Mouse (Mus musculus) neural tube, embryonic 15.5 days (tissue): ENCODE results near the gene Cacna2d3. TPM values are rescaled to one million over a fixed set of nuclear protein-coding genes. Genes with fewer than 3 reads are reported as not detected.

Experiments used
- ATAC-seq: fragments of 200-750 bp; cut with Nextera tagmentation; 2 replicates; pipeline ENCODE4 v1.8.0; 2017; ENCODE audit warnings: mild to moderate bottlenecking, moderate TSS enrichment, moderate library complexity; ENCODE audit not compliant: low FRiP score
- H3K27ac ChIP-seq: fragments of 300-500 bp; sonication (generic); replicated peaks from 2 replicates; pipeline ENCODE4 v1.5.1; 2015; ENCODE audit warnings: mild to moderate bottlenecking, inconsistent platforms
- H3K27me3 ChIP-seq: fragments of 300-500 bp; sonication (generic); replicated peaks from 2 replicates; pipeline ENCODE4 v1.6.1; 2015; ENCODE audit warnings: inconsistent platforms
- H3K36me3 ChIP-seq: fragments of 300-500 bp; sonication (generic); 2 replicates; pipeline ENCODE4 v1.6.1; 2015; ENCODE audit warnings: inconsistent platforms
- H3K4me1 ChIP-seq: fragments of 300-500 bp; sonication (generic); 2 replicates; pipeline ENCODE4 v1.6.1; 2015; ENCODE audit warnings: inconsistent platforms
- H3K4me2 ChIP-seq: fragments of 300-500 bp; sonication (generic); 2 replicates; pipeline ENCODE4 v1.6.1; 2015; ENCODE audit warnings: inconsistent platforms, mild to moderate bottlenecking, moderate library complexity
- H3K4me3 ChIP-seq: fragments of 300-500 bp; sonication (generic); replicated peaks from 2 replicates; pipeline ENCODE4 v1.5.1; 2015; ENCODE audit warnings: mild to moderate bottlenecking, inconsistent platforms
- H3K9ac ChIP-seq: fragments of 300-500 bp; sonication (generic); replicated peaks from 2 replicates; pipeline ENCODE4 v1.6.1; 2015; ENCODE audit warnings: mild to moderate bottlenecking, inconsistent platforms
- H3K9me3 ChIP-seq: fragments of 300-500 bp; sonication (generic); replicated peaks from 2 replicates; pipeline ENCODE4 v1.6.1; 2016; ENCODE audit warnings: inconsistent platforms
- WGBS: fragments of 180-500 bp; shearing (Covaris S2); methylation state at CpG from one replicate; pipeline ENCODE4 v1.1.7; 2015; ENCODE audit warnings: mixed read lengths; 5-methylcytosine and 5-hydroxymethylcytosine counted together
- polyA plus RNA-seq: library from polyadenylated mRNA; unstranded; fragments of >200 nt; fragmentation: Nextera tagmentation; extraction: Ambion mirVana; gene quantifications from 2 replicates; pipeline ENCODE4 v1.2.1, GENCODE M21; 2015

The Cacna2d3 gene
- polyA plus RNA-seq, 1 experiment from 2014 or later, result 57.1 TPM

GRCm38 (mm10) chr14:28949785-28950184, 771.9 kb downstream of the Cacna2d3 start:
- no peak overlapping the region for H3K9ac ChIP-seq
- no peaks in the 10 kb centered on the region for H3K27me3 ChIP-seq
- no peak overlapping the region for H3K4me2 ChIP-seq
- H3K36me3 ChIP-seq, result no peaks in the 10 kb centered on the region
- no peak overlapping the region for H3K27ac ChIP-seq
- 84% methylated on average over 1 of the region's 1 CpGs for WGBS
- ATAC-seq, result no peak
- H3K4me1 ChIP-seq, result peaks cover 14% of the 10 kb centered on the region
- no peaks in the 10 kb centered on the region for H3K9me3 ChIP-seq
- H3K4me3 ChIP-seq, result no peak overlapping the region

DNA sequence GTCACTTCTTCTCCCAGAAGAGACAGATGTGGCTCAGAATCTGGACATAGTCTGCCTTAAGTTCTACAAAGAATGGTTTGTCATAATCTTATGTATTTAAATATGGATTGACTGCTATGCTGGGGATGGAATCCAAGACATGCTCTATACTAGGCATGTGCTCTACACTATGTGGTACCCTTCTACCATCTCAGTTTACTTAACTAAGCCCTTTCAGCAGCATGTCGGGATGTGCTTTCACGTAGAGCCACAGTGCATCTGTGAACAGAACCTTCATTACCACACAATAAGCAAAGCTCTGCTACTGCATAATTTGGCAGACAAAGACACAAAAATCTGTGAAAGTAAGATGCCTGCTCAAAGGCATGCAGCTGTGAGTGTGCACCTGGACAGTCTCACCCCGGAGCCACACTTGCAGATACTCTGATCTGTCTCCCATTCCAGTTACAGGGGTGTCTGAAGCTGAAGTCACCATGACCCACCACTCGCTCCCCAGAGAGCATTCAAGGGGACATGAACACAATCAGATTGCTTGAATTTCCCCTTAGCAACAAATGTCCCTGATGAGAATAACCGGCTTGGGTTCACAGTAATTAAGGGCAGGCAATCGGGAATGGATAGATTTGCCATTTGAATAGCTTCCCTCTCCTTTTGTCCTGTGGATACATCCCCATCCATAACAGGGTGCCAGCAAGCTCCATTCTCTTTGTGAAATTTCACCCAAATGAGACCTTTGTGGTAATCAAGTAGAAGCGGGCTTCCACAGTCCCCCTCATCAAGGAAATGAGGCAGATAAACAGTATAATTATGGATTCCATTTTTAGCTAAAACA, 773.4 kb downstream of the Cacna2d3 start:
- Histone ChIP-seq H3K27ac (no peak overlapping the region), H3K9ac (no peak overlapping the region), H3K4me2 (no peak overlapping the region), H3K4me3 (no peak overlapping the region), H3K27me3 (no peaks in the 10 kb centered on the region), H3K9me3 (no peaks in the 10 kb centered on the region), H3K4me1 (peaks cover 7% of the 10 kb centered on the region; the same call in 1 of the 2 replicates), H3K36me3 (no peaks in the 10 kb centered on the region)
- 38% methylated on average over 7 of the region's 7 CpGs for WGBS
- no peak for ATAC-seq

GRCm38 (mm10) chr14:28932746-28933293, 788.8 kb downstream of the Cacna2d3 start:
- Histone ChIP-seq H3K36me3 (no peaks in the 10 kb centered on the region), H3K4me3 (no peak overlapping the region), H3K27me3 (no peaks in the 10 kb centered on the region), H3K4me2 (no peak overlapping the region), H3K4me1 (no peaks in the 10 kb centered on the region), H3K27ac (no peak overlapping the region), H3K9me3 (no peaks in the 10 kb centered on the region), H3K9ac (no peak overlapping the region)
- no peak for ATAC-seq
- 95% methylated on average over 1 of the region's 1 CpGs for WGBS

- Histone ChIP-seq H3K4me1 (no peaks in the 10 kb centered on the region), H3K9ac (no peak overlapping the region), H3K27me3 (no peaks in the 10 kb centered on the region), H3K27ac (no peak overlapping the region), H3K9me3 (no peaks in the 10 kb centered on the region), H3K4me3 (no peak overlapping the region), H3K4me2 (no peak overlapping the region), H3K36me3 (no peaks in the 10 kb centered on the region)
- ATAC-seq, result no peak
- WGBS, result 83% methylated on average over 12 of the region's 12 CpGs
Measured at GRCm38 (mm10) chr14:28923180-28923961, 798.3 kb downstream of the Cacna2d3 start.

- WGBS, result 84% methylated on average over 5 of the region's 5 CpGs
- no peak for ATAC-seq
Measured at GRCm38 (mm10) chr14:28918871-28919270, 802.8 kb downstream of the Cacna2d3 start.

GRCm38 (mm10) chr14:28915004-28915403, 806.7 kb downstream of the Cacna2d3 start:
- no peaks in the 10 kb centered on the region for H3K4me1 ChIP-seq
- H3K27ac ChIP-seq, result no peak overlapping the region
- H3K4me2 ChIP-seq, result no peak overlapping the region
- no peak overlapping the region for H3K9ac ChIP-seq
- H3K36me3 ChIP-seq, result no peaks in the 10 kb centered on the region
- H3K27me3 ChIP-seq, result no peaks in the 10 kb centered on the region
- H3K4me3 ChIP-seq, result no peak overlapping the region
- WGBS, result 5% methylated on average over 1 of the region's 1 CpGs
- ATAC-seq, result no peak
- no peaks in the 10 kb centered on the region for H3K9me3 ChIP-seq

More at GRCm38 (mm10) chr14:28918871-28919270, 802.8 kb downstream of the Cacna2d3 start:
- Histone ChIP-seq H3K36me3 (no peaks in the 10 kb centered on the region), H3K9me3 (no peaks in the 10 kb centered on the region), H3K4me2 (no peak overlapping the region), H3K4me3 (no peak overlapping the region), H3K4me1 (no peaks in the 10 kb centered on the region), H3K27ac (no peak overlapping the region), H3K9ac (no peak overlapping the region), H3K27me3 (no peaks in the 10 kb centered on the region)

GRCm38 (mm10) chr14:28907659-28908058, 814.0 kb downstream of the Cacna2d3 start:
- no peaks in the 10 kb centered on the region for H3K27me3 ChIP-seq

GRCm38 (mm10) chr14:28892530-28892929, 829.1 kb downstream of the Cacna2d3 start:
- Histone ChIP-seq H3K27ac (no peak overlapping the region), H3K4me2 (no peak overlapping the region), H3K4me3 (no peak overlapping the region), H3K36me3 (no peaks in the 10 kb centered on the region), H3K9ac (no peak overlapping the region), H3K27me3 (no peaks in the 10 kb centered on the region), H3K4me1 (no peaks in the 10 kb centered on the region), H3K9me3 (no peaks in the 10 kb centered on the region)
- 83% methylated on average over 3 of the region's 3 CpGs for WGBS
- ATAC-seq, result no peak

More at GRCm38 (mm10) chr14:28907659-28908058, 814.0 kb downstream of the Cacna2d3 start:
- H3K9me3 ChIP-seq, result no peaks in the 10 kb centered on the region
- no peak overlapping the region for H3K9ac ChIP-seq
- no peak overlapping the region for H3K27ac ChIP-seq
- 90% methylated on average over 6 of the region's 6 CpGs for WGBS
- H3K4me2 ChIP-seq, result no peak overlapping the region
- H3K4me1 ChIP-seq, result no peaks in the 10 kb centered on the region
- no peak for ATAC-seq
- H3K4me3 ChIP-seq, result no peak overlapping the region
- H3K36me3 ChIP-seq, result no peaks in the 10 kb centered on the region

GRCm38 (mm10) chr14:28887373-28887772, 834.3 kb downstream of the Cacna2d3 start:
- Histone ChIP-seq H3K27ac (no peak overlapping the region), H3K4me1 (no peaks in the 10 kb centered on the region), H3K9ac (no peak overlapping the region), H3K9me3 (no peaks in the 10 kb centered on the region), H3K27me3 (no peaks in the 10 kb centered on the region), H3K4me2 (no peak overlapping the region), H3K36me3 (no peaks in the 10 kb centered on the region), H3K4me3 (no peak overlapping the region)
- no peak for ATAC-seq
- WGBS, result 95% methylated on average over 1 of the region's 1 CpGs

DNA sequence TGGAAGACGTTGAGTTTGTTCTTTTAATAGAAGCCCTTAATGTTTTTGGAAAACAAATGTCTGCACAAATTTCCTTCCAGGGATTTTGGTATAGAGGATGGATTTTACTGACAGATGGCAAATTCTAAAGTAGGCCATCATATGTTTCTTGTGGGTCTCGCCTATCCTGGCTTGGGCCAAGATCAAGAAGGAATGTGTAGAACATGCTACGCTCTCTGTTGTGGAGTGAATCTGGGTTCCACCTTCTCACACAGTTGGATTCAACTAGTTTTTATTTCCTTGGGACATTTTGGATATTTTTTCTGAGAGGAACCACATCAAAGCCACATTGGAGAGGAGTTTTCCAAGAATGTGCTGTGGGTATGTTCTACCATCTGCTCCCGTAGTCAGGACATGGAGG, 835.0 kb downstream of the Cacna2d3 start:
- no peak overlapping the region for H3K9ac ChIP-seq
- no peaks in the 10 kb centered on the region for H3K4me1 ChIP-seq
- 91% methylated on average over 4 of the region's 4 CpGs for WGBS
- H3K36me3 ChIP-seq, result no peaks in the 10 kb centered on the region
- no peak for ATAC-seq
- no peaks in the 10 kb centered on the region for H3K27me3 ChIP-seq
- no peak overlapping the region for H3K4me3 ChIP-seq
- no peak overlapping the region for H3K27ac ChIP-seq
- H3K4me2 ChIP-seq, result no peak overlapping the region
- H3K9me3 ChIP-seq, result no peaks in the 10 kb centered on the region

DNA sequence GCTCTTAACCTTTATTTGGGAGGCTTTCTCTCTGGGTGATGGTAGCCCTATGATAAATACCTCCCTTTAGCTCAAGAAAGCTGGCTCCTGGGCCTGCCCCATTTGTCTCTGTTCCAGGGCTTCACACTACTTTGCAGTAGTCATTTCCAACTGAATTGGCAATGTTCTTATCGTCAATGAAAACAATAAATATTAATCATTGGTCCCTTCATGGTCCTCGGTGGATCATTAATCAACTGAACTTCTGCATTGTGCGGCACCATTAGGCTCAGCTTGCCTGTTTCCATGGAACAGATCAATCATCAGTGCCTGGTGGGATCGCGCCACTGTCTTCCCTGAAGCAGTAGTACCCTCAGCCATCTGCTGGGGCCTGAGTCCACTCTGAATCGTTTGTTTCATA, 850.7 kb downstream of the Cacna2d3 start:
- ATAC-seq, result no peak
- no peaks in the 10 kb centered on the region for H3K9me3 ChIP-seq
- no peaks in the 10 kb centered on the region for H3K4me1 ChIP-seq
- no peak overlapping the region for H3K9ac ChIP-seq
- no peak overlapping the region for H3K4me2 ChIP-seq
- no peak overlapping the region for H3K4me3 ChIP-seq
- H3K36me3 ChIP-seq, result no peaks in the 10 kb centered on the region
- H3K27ac ChIP-seq, result no peak overlapping the region
- no peaks in the 10 kb centered on the region for H3K27me3 ChIP-seq
- 20% methylated on average over 6 of the region's 6 CpGs for WGBS
